ENCODE assay signal across 14 mouse cellular contexts in the genomic region with DNA sequence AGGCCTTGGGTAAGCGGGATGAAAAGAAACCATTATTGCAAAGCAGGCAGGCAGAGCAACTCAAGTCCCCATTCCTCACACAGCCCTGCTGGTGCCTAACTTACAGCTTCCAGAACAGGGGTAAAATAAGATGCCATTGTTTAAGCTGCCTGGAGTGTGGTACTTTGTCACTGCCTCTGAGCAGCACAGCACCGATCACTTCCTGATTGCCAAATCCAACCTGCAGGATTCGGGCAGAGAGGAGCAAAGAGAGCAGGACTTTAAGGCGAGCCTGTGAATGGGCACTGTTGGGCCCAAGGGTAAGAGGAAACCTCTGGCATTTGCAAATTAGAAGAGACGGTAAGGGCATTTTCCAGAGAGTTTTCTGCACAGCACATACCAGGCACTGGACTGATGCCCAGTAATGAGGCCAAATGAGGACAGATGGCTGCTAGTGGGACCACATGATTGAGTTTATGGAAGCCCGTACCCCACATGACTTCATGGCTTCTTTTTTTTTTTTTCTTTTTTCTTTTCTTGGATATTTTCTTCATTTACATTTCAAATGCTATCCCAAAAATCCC. TPM values are rescaled to one million over a fixed set of nuclear protein-coding genes. Genes with fewer than 3 reads are reported as not detected.
DNase-seq lines count a peak whose midpoint lies in the region; ATAC-seq and TF ChIP-seq lines count a peak whose summit lies in the region.
"Had no signal": no experiment of that assay in that cellular context is flagged by ENCODE, and none has a peak within 500 bp of the region (broad histone marks: within the 10 kb centered on the region; RNA-seq: fewer than 3 reads in every experiment).

No protein-coding gene starts in this region.

- no peaks in the 10 kb centered on the region for H3K27me3 ChIP-seq in heart, embryonic 10.5 days (ENCODE audit: insufficient read depth, poor library complexity, severe bottlenecking)
- H3K27me3 ChIP-seq in heart, embryonic 11.5 days (ENCODE audit: control insufficient read depth, insufficient read depth, low read length): no peaks in the 10 kb centered on the region; the same call in 1 of the 2 replicates
- no peaks in the 10 kb centered on the region for H3K27me3 ChIP-seq in limb, embryonic 10.5 days (ENCODE audit: low read depth, poor library complexity, severe bottlenecking)
- H3K27me3 ChIP-seq: embryonic facial prominence, embryonic 15.5 days; liver, embryonic 13.5 days had no signal

- H3K36me3 ChIP-seq in heart, embryonic 10.5 days: no peaks in the 10 kb centered on the region
- no peaks in the 10 kb centered on the region for H3K36me3 ChIP-seq in heart, embryonic 11.5 days (ENCODE audit: control insufficient read depth, insufficient read depth, low read length)
- H3K36me3 ChIP-seq in limb, embryonic 10.5 days: no peaks in the 10 kb centered on the region
- H3K36me3 ChIP-seq: embryonic facial prominence, embryonic 15.5 days; liver, embryonic 13.5 days had no signal

- H3K4me1 ChIP-seq in heart, embryonic 10.5 days: peaks cover 14% of the 10 kb centered on the region
- peaks cover 4% of the 10 kb centered on the region; the same call in 1 of the 2 replicates for H3K4me1 ChIP-seq in heart, embryonic 11.5 days (ENCODE audit: control insufficient read depth, insufficient read depth, low read length)
- 0 out of 2 replicates have a peak, but pooled peaks cover 1% of the 10 kb centered on the region for H3K4me1 ChIP-seq in limb, embryonic 10.5 days
- H3K4me1 ChIP-seq: embryonic facial prominence, embryonic 15.5 days had no signal

- H3K27ac ChIP-seq in heart, embryonic 10.5 days: no peak overlapping the region
- H3K27ac ChIP-seq in heart, embryonic 11.5 days (ENCODE audit: low read depth, low read length): no peak overlapping the region
- peak overlapping the region; percentile 19; the same call in 1 of the 2 replicates for H3K27ac ChIP-seq in layer of hippocampus, adult 2 months
- H3K27ac ChIP-seq in limb, embryonic 10.5 days: no peak overlapping the region
- H3K27ac ChIP-seq: embryonic facial prominence, embryonic 15.5 days; liver, embryonic 13.5 days had no signal

- no peak overlapping the region for H3K4me2 ChIP-seq in heart, embryonic 11.5 days
- H3K4me2 ChIP-seq: embryonic facial prominence, embryonic 15.5 days; liver, embryonic 13.5 days had no signal

- 77% methylated on average over 6 of the region's 6 CpGs for WGBS in heart, embryonic 10.5 days
- WGBS in heart, embryonic 11.5 days (ENCODE audit: insufficient replicate concordance): 78% methylated on average over 6 of the region's 6 CpGs
- 80% methylated on average over 6 of the region's 6 CpGs for WGBS in limb, embryonic 10.5 days

- H3K9me3 ChIP-seq in heart, embryonic 10.5 days: no peaks in the 10 kb centered on the region
- no peaks in the 10 kb centered on the region for H3K9me3 ChIP-seq in heart, embryonic 11.5 days (replicated peaks; ENCODE audit: control insufficient read depth, low read length)
- no peaks in the 10 kb centered on the region for H3K9me3 ChIP-seq in limb, embryonic 10.5 days (replicated peaks)
- H3K9me3 ChIP-seq: embryonic facial prominence, embryonic 15.5 days; liver, embryonic 13.5 days had no signal

- TF ChIP-seq CTCF in layer of hippocampus, adult 2 months (conservative IDR thresholded peaks at IDR 0.05): no peak

- no peak for ATAC-seq in heart, embryonic 11.5 days (replicated peaks; ENCODE audit: insufficient number of reproducible peaks, low FRiP score, low TSS enrichment)
- no peak for ATAC-seq in erythroblast, adult 5-6 weeks (replicated peaks; ENCODE audit: low FRiP score, poor library complexity, severe bottlenecking)
- ATAC-seq: CD4-positive, CD25-positive, alpha-beta regulatory T cell, adult 4 months had no signal

- no peak overlapping the region for H3K4me3 ChIP-seq in heart, embryonic 10.5 days
- no peak overlapping the region for H3K4me3 ChIP-seq in heart, embryonic 11.5 days (ENCODE audit: low read depth, low read length)
- no peak overlapping the region for H3K4me3 ChIP-seq in layer of hippocampus, adult 2 months
- H3K4me3 ChIP-seq in limb, embryonic 10.5 days: no peak overlapping the region
- H3K4me3 ChIP-seq: embryonic facial prominence, embryonic 15.5 days; liver, embryonic 13.5 days had no signal

- DNase-seq in heart, embryonic 10.5 days (ENCODE audit: low spot score): peak; percentile 66
- DNase-seq in layer of hippocampus, adult 2 months (ENCODE audit: low spot score in 2 of 2): peak in 1 of 2 experiments; percentile 42
- no peak for DNase-seq in layer of hippocampus, adult 9-10 months (ENCODE audit: low spot score)
- DNase-seq in brain, adult 2 months (ENCODE audit: low read depth, low spot score): peak; percentile 88
- peak; percentile 76 for DNase-seq in cerebellum, adult 9-10 months
- no peak for DNase-seq in limb, embryonic 10.5 days (ENCODE audit: low spot score)
- DNase-seq: adrenal gland, postnatal 25 days; liver, embryonic 13.5 days; lung, postnatal 4 days; spleen, adult 18-20 months had no signal

- no peak overlapping the region for H3K9ac ChIP-seq in heart, embryonic 11.5 days (ENCODE audit: low read depth, low read length)
- H3K9ac ChIP-seq: embryonic facial prominence, embryonic 15.5 days; liver, embryonic 13.5 days had no signal

RNA-seq across cellular contexts. Expression of a gene that starts 23.8 kb away (rescaled TPM):
- 3.2 and 4.6 TPM in 2 replicates for polyA plus RNA-seq in heart, embryonic 10.5 days (2016; fragmentation: Nextera tagmentation; extraction: Ambion mirVana)
- 4.7 and 5.1 TPM in 2 replicates for polyA plus RNA-seq in heart, embryonic 11.5 days (2014; fragmentation: Nextera tagmentation; extraction: Ambion mirVana)
- 10 to 100 TPM; 44.0 to 46.4 TPM for total RNA-seq in layer of hippocampus, adult 2 months (2021)
- 6.3 and 7.7 TPM in 2 replicates for total RNA-seq in erythroblast, adult 5-6 weeks (2015; ENCODE audit: low replicate concordance)
- total RNA-seq in erythroblast, adult 5-6 weeks (2017; ENCODE audit: low replicate concordance): 9.2 and 9.9 TPM in 2 replicates
- 6.0 TPM in 2 replicates for polyA plus RNA-seq in limb, embryonic 10.5 days (2016; fragmentation: Nextera tagmentation; extraction: Ambion mirVana)

RNA-seq across cellular contexts. Expression of a gene that starts 24.6 kb away (rescaled TPM):
- 106 and 140 TPM in 2 replicates for polyA plus RNA-seq in heart, embryonic 10.5 days (2016; fragmentation: Nextera tagmentation; extraction: Ambion mirVana)
- 78.5 and 87.8 TPM in 2 replicates for polyA plus RNA-seq in heart, embryonic 11.5 days (2014; fragmentation: Nextera tagmentation; extraction: Ambion mirVana)
- total RNA-seq in layer of hippocampus, adult 2 months (2021): 10 to 100 TPM; 99.2 to 99.8 TPM
- total RNA-seq in erythroblast, adult 5-6 weeks (2015; ENCODE audit: low replicate concordance): 13.8 and 26.3 TPM in 2 replicates
- 32.4 and 37.1 TPM in 2 replicates for total RNA-seq in erythroblast, adult 5-6 weeks (2017; ENCODE audit: low replicate concordance)
- 172 and 198 TPM in 2 replicates for polyA plus RNA-seq in limb, embryonic 10.5 days (2016; fragmentation: Nextera tagmentation; extraction: Ambion mirVana)

RNA-seq across cellular contexts. Expression of a gene that starts 53.1 kb away (rescaled TPM):
- 8.5 and 12.0 TPM in 2 replicates for polyA plus RNA-seq in heart, embryonic 10.5 days (2016; fragmentation: Nextera tagmentation; extraction: Ambion mirVana)
- polyA plus RNA-seq in heart, embryonic 11.5 days (2014; fragmentation: Nextera tagmentation; extraction: Ambion mirVana): 6.3 and 8.3 TPM in 2 replicates
- 1 to 10 TPM; 8.2 to 8.6 TPM for total RNA-seq in layer of hippocampus, adult 2 months (2021)
- total RNA-seq in erythroblast, adult 5-6 weeks (2015; ENCODE audit: low replicate concordance): 3.8 TPM in 1 of 2 replicates, not detected in the other
- total RNA-seq in erythroblast, adult 5-6 weeks (2017; ENCODE audit: low replicate concordance): 0.56 TPM in 1 of 2 replicates, not detected in the other
- 19.5 and 29.6 TPM in 2 replicates for polyA plus RNA-seq in limb, embryonic 10.5 days (2016; fragmentation: Nextera tagmentation; extraction: Ambion mirVana)

Comparison
In these comparisons a context has a peak if more than half of its experiments do, and no peak if none do; other contexts are left out.
1. DNase-seq: peak in heart, embryonic 10.5 days (single experiment), brain, adult 2 months (single experiment) and cerebellum, adult 9-10 months (single experiment); none in layer of hippocampus, adult 9-10 months (single experiment) and limb, embryonic 10.5 days (single experiment).